Mouse (Mus musculus) erythroblast, embryonic 14.5 days (primary cell): ENCODE results near the gene Olfr523. TPM values are rescaled to one million over a fixed set of nuclear protein-coding genes. Genes with fewer than 3 reads are reported as not detected.

Experiments
- H3K27me3 ChIP-seq: 2 replicates; pipeline ENCODE4 v1.6.1; 2012; ENCODE audit warnings: inconsistent platforms; ENCODE audit not compliant: control insufficient read depth
- H3K36me3 ChIP-seq: 2 replicates; pipeline ENCODE4 v1.6.1; 2012; ENCODE audit warnings: mild to moderate bottlenecking, inconsistent platforms; ENCODE audit not compliant: control insufficient read depth
- H3K4me1 ChIP-seq: 2 replicates; pipeline ENCODE4 v1.6.1; 2012; ENCODE audit warnings: inconsistent platforms; ENCODE audit not compliant: control insufficient read depth
- H3K4me3 ChIP-seq: replicated peaks from 2 replicates; pipeline ENCODE3; 2012; ENCODE audit warnings: moderate library complexity, mild to moderate bottlenecking, inconsistent platforms
- H3K9me3 ChIP-seq: 2 replicates; pipeline ENCODE4 v1.6.1; 2012; ENCODE audit warnings: low read length, inconsistent platforms, mixed read lengths; ENCODE audit not compliant: control insufficient read depth
- GATA1 ChIP-seq: IDR thresholded peaks from 2 replicates; pipeline ENCODE4 v1.6.1; 2012; ENCODE audit warnings: low read length, inconsistent platforms, mixed read lengths
- TAL1 ChIP-seq: IDR thresholded peaks from 3 replicates; pipeline ENCODE4 v1.6.1; 2012; ENCODE audit warnings: low read length, inconsistent platforms, mixed read lengths
- polyA plus RNA-seq: library from polyadenylated mRNA; stranded (reverse); fragments of >175 nt; gene quantifications from 2 replicates; pipeline ENCODE4 v1.2.3, GENCODE M21; 2012

Olfr523 gene
- polyA plus RNA-seq, 1 experiment, result not detected

DNA sequence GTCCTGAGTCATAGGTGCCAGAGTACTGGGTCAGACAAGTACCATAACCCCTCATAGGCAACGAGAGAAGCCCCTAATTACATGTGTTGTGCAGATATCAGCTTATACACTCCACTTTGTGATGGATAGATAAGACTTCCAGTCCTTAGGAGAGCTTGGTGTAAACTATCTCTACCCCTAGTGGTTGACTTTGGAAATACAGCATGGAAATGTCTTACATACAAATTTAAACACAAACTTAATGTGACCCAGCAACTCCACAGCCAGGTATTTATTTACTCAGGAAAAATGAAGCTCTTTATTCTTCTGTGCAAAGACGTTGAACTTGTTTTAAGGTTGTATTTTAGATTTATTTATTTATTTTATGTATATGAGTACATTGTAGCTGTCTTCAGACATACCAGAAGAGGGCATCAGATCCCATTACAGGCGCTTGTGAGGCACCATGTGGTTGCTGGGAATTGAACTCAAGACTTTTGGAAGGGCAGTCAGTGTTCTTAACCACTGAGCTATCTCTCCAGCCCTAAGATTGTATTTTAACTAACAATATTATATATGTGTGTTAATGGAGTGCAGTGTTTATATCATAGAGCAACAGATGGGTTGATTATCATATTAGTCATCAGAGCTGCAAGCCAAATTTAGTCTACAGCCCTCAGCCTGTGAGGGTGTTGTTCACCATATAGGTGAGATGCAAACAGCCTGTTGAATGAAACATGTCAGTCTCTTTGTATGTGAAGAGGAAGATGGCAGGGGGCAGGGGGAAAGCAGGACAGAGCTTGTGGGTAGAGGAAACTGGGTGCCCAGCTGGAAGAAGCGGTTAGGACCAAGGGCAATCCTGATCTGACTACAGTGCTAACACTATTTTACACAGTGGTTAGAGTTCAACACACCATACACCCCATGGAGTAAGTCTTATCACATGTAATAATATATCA is 15.6 kb downstream of the Olfr523 start:
- H3K4me3 ChIP-seq, result no peak overlapping the region
- no peaks in the 10 kb centered on the region for H3K9me3 ChIP-seq
- H3K4me1 ChIP-seq, result peaks cover 2% of the 10 kb centered on the region
- TF ChIP-seq GATA1 (no peak), TAL1 (no peak)
- H3K27me3 ChIP-seq, result no peaks in the 10 kb centered on the region
- no peaks in the 10 kb centered on the region for H3K36me3 ChIP-seq

DNA sequence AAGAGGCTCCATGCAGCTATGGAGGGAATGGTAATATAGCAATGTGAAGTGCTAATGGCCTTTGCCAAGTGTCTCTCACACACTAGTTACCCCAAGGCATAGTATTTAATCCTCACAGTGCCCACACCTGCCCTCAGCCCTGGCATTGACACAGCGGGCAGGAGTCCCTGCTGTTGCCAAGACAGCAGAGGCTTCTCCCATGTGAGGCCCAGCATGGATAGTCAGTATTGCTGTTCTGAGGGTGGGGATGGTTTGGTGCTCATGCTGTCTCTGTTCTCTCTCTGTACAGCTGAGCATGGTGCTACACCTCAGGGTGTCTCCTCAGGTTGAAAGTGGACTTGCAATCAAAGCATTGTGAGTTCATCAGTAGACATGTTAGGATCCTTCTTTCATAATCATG is 17.4 kb downstream of the Olfr523 start:
- TF ChIP-seq TAL1, result no peak
- TF ChIP-seq GATA1, result no peak
- Histone ChIP-seq H3K36me3 (no peaks in the 10 kb centered on the region), H3K4me1 (peaks cover 2% of the 10 kb centered on the region), H3K9me3 (no peaks in the 10 kb centered on the region), H3K27me3 (no peaks in the 10 kb centered on the region), H3K4me3 (no peak overlapping the region)

DNA sequence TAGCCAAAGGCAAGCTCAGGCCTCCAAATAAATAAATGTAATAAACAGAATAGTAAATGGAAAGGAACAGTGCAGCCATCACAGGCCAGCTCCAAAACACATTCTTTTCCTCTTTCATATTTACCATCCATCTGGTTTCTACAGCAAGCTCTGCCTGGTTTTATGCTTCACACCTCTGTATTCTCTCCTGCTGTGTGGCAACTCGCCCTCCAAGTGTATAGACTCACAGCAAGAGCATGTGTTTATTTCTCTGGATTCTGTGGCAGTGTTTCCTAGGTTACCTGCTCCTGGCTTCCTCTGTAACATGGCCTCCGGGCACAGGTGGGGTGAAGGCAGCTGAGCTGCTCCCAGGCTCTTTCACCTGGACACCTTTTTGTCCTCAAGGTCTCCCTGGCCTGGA is 19.4 kb downstream of the Olfr523 start:
- Histone ChIP-seq H3K4me1 (peaks cover 2% of the 10 kb centered on the region), H3K27me3 (no peaks in the 10 kb centered on the region), H3K9me3 (no peaks in the 10 kb centered on the region), H3K4me3 (no peak overlapping the region), H3K36me3 (no peaks in the 10 kb centered on the region)
- TF ChIP-seq GATA1 (no peak), TAL1 (no peak)

DNA sequence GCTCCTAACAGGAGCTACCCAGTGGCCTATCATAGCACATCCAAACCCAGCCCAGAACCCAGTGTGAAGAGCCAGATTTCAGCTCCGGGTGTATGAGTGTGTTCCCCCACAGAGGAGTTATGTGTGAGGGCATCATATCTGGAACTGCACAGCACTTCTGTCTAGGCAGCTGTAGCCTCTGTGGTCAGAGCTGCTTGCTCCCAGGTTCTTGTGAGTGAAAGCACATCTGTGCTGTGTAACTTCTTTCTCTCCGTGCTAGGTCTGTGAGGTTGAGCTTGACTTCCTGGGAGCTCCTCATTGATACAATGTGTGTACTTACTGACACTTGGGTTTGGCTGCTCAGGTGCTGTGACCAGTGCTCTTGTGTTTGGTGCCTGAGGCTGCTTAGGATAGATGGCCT is 19.8 kb downstream of the Olfr523 start:
- TF ChIP-seq TAL1, result no peak
- TF ChIP-seq GATA1, result no peak
- peaks cover 2% of the 10 kb centered on the region for H3K4me1 ChIP-seq

DNA sequence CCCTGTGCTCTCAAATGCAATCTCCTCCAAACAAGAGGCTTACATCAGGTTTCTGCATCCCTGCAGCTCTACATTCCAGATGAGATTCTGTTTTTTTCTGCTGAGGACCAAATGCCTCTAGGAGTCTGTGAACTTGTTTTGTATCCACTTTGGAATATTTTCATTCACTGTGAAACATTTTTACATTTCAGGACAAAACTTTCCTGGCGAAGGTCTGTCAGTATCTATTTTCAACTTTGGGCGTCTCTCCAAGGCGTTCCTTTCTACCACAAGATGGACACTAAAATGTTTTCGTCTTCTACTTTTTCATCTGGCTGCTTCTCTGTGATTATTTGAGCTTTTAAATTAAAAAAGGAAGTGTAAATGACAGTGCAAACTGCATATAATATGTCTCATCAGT is 21.0 kb downstream of the Olfr523 start:
- H3K9me3 ChIP-seq, result no peaks in the 10 kb centered on the region
- no peaks in the 10 kb centered on the region for H3K36me3 ChIP-seq
- no peak overlapping the region for H3K4me3 ChIP-seq
- H3K4me1 ChIP-seq, result no peaks in the 10 kb centered on the region; the same call in 1 of the 2 replicates
- TF ChIP-seq GATA1, result no peak
- TF ChIP-seq TAL1, result no peak
- no peaks in the 10 kb centered on the region for H3K27me3 ChIP-seq

More for the DNA sequence above, 19.8 kb downstream of the Olfr523 start:
- Histone ChIP-seq H3K9me3 (no peaks in the 10 kb centered on the region), H3K27me3 (no peaks in the 10 kb centered on the region), H3K4me3 (no peak overlapping the region), H3K36me3 (no peaks in the 10 kb centered on the region)

DNA sequence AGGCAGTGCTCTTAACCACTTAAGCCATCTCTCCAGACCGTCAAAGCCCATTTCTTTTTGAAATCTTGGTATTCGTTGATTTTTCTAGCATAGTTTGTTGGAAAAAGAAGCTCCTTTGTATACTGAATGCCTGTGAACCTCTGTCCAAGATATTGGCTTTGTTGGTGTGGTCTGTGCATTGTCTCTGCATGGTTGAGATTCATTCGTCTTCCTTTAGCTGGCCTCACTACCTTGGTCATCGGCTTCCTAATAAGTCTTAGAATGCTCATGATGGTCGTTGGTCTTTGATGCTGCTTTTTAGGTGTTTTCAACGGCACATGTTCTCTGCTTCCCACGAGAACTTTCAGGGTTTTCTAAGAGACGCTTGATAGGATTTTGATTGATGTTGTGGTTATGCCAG is 23.0 kb downstream of the Olfr523 start:
- Histone ChIP-seq H3K4me1 (peaks cover 8% of the 10 kb centered on the region; the same call in 1 of the 2 replicates), H3K36me3 (no peaks in the 10 kb centered on the region), H3K9me3 (no peaks in the 10 kb centered on the region), H3K27me3 (no peaks in the 10 kb centered on the region), H3K4me3 (no peak overlapping the region)
- TF ChIP-seq TAL1 (no peak), GATA1 (no peak)

DNA sequence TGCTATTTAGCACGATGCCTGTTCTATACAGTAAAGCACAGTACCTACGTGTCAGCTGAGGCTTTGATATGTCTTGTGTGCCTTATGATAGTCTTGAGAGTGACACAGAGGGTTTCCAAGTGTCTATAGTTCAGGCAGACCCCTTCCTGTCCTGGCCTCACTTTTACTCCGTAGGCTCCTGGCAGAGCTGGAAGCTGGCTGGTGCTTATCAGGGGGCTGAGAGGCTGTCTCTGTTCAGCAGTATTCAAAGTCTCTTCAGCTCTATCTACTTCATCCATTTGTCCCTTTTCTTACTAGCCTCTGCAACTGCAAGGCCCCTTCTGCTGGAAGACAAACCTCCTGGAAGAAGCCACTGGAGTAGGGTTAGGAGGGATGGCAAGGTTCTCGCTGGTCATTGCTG is 28.1 kb downstream of the Olfr523 start:
- no peak overlapping the region for H3K4me3 ChIP-seq
- no peak for TF ChIP-seq TAL1
- no peak for TF ChIP-seq GATA1
- no peaks in the 10 kb centered on the region for H3K9me3 ChIP-seq
- no peaks in the 10 kb centered on the region for H3K27me3 ChIP-seq
- peaks cover 22% of the 10 kb centered on the region; the same call in 1 of the 2 replicates for H3K4me1 ChIP-seq
- no peaks in the 10 kb centered on the region for H3K36me3 ChIP-seq

DNA sequence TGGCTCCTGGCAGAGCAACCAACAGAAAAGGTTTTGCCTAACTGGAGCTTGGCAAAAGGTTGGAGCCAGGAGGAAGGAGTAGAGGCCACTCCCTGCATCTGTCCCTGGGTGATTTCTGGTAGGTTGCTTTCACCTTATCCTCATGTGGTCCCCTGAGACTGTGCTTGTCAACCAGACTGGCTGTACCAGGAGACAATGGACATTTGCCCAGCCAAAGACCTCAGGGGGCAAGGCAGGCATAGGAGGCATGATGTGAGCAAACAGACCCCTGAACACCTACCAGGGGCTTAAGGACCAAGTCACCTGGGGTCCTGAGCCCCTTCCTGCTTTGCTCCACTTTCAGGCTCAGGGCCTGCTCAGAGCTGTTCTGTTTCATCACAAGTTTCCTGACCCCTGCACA is 32.8 kb downstream of the Olfr523 start, which contains the start of gene Olfr524:
Gene Olfr524 (minus strand): TSS at position 101 of the 400 bp plus-strand sequence.
- no peak within 1 kb of the TSS for H3K4me3 ChIP-seq
- TF ChIP-seq TAL1 (no peak), GATA1 (no peak)
- H3K27me3 ChIP-seq, result no peaks in the 10 kb centered on the region
- H3K4me1 ChIP-seq, result peaks cover 40% of the 10 kb centered on the region
- H3K9me3 ChIP-seq, result no peaks in the 10 kb centered on the region
- H3K36me3 ChIP-seq, result no peaks in the 10 kb centered on the region

DNA sequence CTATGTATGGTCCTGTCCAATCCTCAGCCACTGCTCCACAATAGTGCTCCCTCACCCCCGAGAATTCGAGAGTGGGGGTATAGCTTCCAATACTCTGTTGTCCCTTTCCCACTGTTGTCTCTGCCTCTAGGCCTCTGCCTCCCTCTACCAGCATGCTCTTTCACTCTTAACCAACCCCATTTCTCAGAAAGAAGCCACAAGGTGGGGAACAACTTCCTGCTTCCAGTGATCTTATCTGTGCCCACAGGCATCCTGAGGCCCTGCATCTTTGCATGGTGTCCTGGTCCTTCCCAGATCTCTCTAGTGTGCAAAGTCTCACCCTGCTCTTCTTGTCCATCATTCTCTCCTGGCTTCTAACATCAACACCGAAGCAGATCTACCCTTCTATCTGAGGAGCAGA is 33.9 kb downstream of the Olfr523 start:
- H3K4me1 ChIP-seq, result peaks cover 29% of the 10 kb centered on the region
- no peaks in the 10 kb centered on the region for H3K36me3 ChIP-seq
- no peaks in the 10 kb centered on the region for H3K9me3 ChIP-seq
- TF ChIP-seq TAL1 (no peak), GATA1 (no peak)
- no peak overlapping the region for H3K4me3 ChIP-seq
- H3K27me3 ChIP-seq, result no peaks in the 10 kb centered on the region

DNA sequence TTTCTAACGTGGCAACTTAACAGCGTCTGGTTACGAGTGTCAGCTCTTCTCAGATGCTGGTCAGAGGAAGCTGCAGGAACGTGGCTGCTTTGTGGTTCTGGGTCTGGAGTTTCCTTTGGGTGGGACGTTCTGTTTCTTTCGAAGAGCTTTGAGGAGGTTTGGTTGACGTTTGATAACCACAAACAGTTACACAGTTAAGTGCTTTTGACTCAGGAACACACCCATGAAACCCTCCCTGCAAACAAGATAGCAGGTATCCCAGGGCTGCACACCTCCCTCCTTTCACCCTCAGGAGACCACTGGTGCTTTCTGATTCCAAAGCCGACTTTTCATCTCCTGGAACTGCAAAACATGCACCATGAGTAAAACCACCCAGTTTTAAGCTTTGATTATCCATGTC is 35.1 kb downstream of the Olfr523 start:
- TF ChIP-seq TAL1, result no peak
- Histone ChIP-seq H3K27me3 (no peaks in the 10 kb centered on the region), H3K4me1 (peaks cover 29% of the 10 kb centered on the region), H3K4me3 (no peak overlapping the region), H3K36me3 (no peaks in the 10 kb centered on the region), H3K9me3 (no peaks in the 10 kb centered on the region)
